Mouse (Mus musculus): ENCODE measurements around the gene Gucy2d.

DNA sequence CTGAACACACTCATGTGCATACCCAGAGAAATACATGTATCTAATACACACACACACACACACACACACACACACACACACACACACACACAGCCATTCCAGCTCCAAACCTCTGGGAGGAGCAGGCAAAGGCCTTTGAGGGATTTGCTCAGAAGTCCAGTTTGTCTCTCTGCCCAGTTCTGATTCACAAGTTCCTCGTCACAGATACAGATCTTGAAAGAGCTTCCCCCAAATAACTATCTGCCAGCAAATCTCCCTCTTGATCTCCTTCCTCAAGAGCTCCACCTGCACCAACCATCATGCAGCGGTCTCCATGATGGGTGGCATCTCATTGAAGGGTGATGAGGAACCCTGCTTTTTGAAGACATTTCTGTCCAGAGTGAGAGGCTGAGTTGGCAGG, 49.7 kb upstream of the Gucy2d start:
- no peak for TF ChIP-seq CTCF (IDR thresholded peaks at IDR 0.05; ENCODE audit: insufficient read depth, low read depth, low read length)
- TF ChIP-seq POLR2A (IDR thresholded peaks at IDR 0.05; ENCODE audit: insufficient read depth, low read depth, low read length) = no peak
